Mouse (Mus musculus) layer of hippocampus, adult 2 months (tissue): Measurements from ENCODE around the gene Gm10160. TPM values are rescaled to one million over a fixed set of nuclear protein-coding genes. Genes with fewer than 3 reads are reported as not detected.
"Not testable (repeated sequence)": the region's sequence is repeated elsewhere in the genome, so short reads cannot be mapped to it uniquely, and the experiment has no call there.

Experiments
- DNase-seq, 2 experiments: peaks; one replicate each; pipeline ENCODE4 v3.0.0; 2022; ENCODE audit warnings: low spot score in 2 of 2
- H3K27ac ChIP-seq: fragments of 200-600 bp; 2 replicates; pipeline ENCODE4 v1.8.1; 2022
- H3K4me3 ChIP-seq: fragments of 200-600 bp; 2 replicates; pipeline ENCODE4 v1.8.1; 2022; ENCODE audit warnings: mild to moderate bottlenecking
- CTCF ChIP-seq: fragments of 200-600 bp; conservative IDR thresholded peaks from 2 replicates; pipeline ENCODE4 v1.8.1; 2022; ENCODE audit warnings: antibody characterized with exemption, mild to moderate bottlenecking, moderate library complexity
- total RNA-seq, 2 experiments: library from RNA; stranded (reverse); gene quantifications; 2 replicates each; pipeline ENCODE4 v1.2.3; 2021

Gm10160 gene
- total RNA-seq, 2 experiments from 2014 or later, result not detected

- no peak overlapping the region for H3K4me3 ChIP-seq
- no peak for DNase-seq
- TF ChIP-seq CTCF, result no peak
- H3K27ac ChIP-seq, result no peak overlapping the region
Observed at GRCm38 (mm10) chr7:81849633-81850032, 6.0 kb downstream of the Gm10160 start.

GRCm38 (mm10) chr7:81849214-81849613, 6.4 kb downstream of the Gm10160 start:
- TF ChIP-seq CTCF, result no peak
- Histone ChIP-seq H3K4me3 (no peak overlapping the region), H3K27ac (no peak overlapping the region)
- no peak for DNase-seq

GRCm38 (mm10) chr7:81847777-81848176, 7.8 kb downstream of the Gm10160 start:
- no peak overlapping the region for H3K4me3 ChIP-seq
- TF ChIP-seq CTCF, result no peak
- no peak for DNase-seq
- H3K27ac ChIP-seq, result no peak overlapping the region

GRCm38 (mm10) chr7:81847010-81847409, 8.6 kb downstream of the Gm10160 start:
- DNase-seq, result no peak
- Histone ChIP-seq H3K4me3 (no peak overlapping the region), H3K27ac (no peak overlapping the region)
- no peak for TF ChIP-seq CTCF

GRCm38 (mm10) chr7:81846008-81846407, 9.6 kb downstream of the Gm10160 start:
- TF ChIP-seq CTCF, result no peak

GRCm38 (mm10) chr7:81845313-81845712, 10.3 kb downstream of the Gm10160 start:
- TF ChIP-seq CTCF, result no peak

More at GRCm38 (mm10) chr7:81846008-81846407, 9.6 kb downstream of the Gm10160 start:
- no peak overlapping the region for H3K4me3 ChIP-seq
- no peak for DNase-seq
- H3K27ac ChIP-seq, result no peak overlapping the region

GRCm38 (mm10) chr7:81844801-81845200, 10.8 kb downstream of the Gm10160 start:
- Histone ChIP-seq H3K4me3 (no peak overlapping the region), H3K27ac (no peak overlapping the region)
- no peak for DNase-seq
- no peak for TF ChIP-seq CTCF

More at GRCm38 (mm10) chr7:81845313-81845712, 10.3 kb downstream of the Gm10160 start:
- Histone ChIP-seq H3K4me3 (no peak overlapping the region), H3K27ac (no peak overlapping the region)
- no peak for DNase-seq

- DNase-seq, result no peak
- Histone ChIP-seq H3K27ac (no peak overlapping the region), H3K4me3 (no peak overlapping the region)
- no peak for TF ChIP-seq CTCF
Observed at GRCm38 (mm10) chr7:81843903-81844302, 11.7 kb downstream of the Gm10160 start.

GRCm38 (mm10) chr7:81842998-81843397, 12.6 kb downstream of the Gm10160 start:
- TF ChIP-seq CTCF, result no peak
- DNase-seq, result no peak
- H3K27ac ChIP-seq, result no peak overlapping the region

GRCm38 (mm10) chr7:81842141-81842540, 13.5 kb downstream of the Gm10160 start:
- no peak for TF ChIP-seq CTCF
- no peak overlapping the region for H3K27ac ChIP-seq
- DNase-seq, result no peak
- no peak overlapping the region for H3K4me3 ChIP-seq

More at GRCm38 (mm10) chr7:81842998-81843397, 12.6 kb downstream of the Gm10160 start:
- H3K4me3 ChIP-seq, result no peak overlapping the region

GRCm38 (mm10) chr7:81841439-81841838, 14.2 kb downstream of the Gm10160 start:
- Histone ChIP-seq H3K4me3 (no peak overlapping the region), H3K27ac (peak overlapping the region; percentile 61; the same call in 1 of the 2 replicates)
- no peak for DNase-seq
- TF ChIP-seq CTCF, result no peak

- DNase-seq, result peak; percentile 24 to 40
- no peak overlapping the region for H3K4me3 ChIP-seq
- TF ChIP-seq CTCF, result no peak
- peak overlapping the region; percentile 61 for H3K27ac ChIP-seq
Observed at GRCm38 (mm10) chr7:81840661-81841181, 14.9 kb downstream of the Gm10160 start.

GRCm38 (mm10) chr7:81839746-81840145, 15.8 kb downstream of the Gm10160 start:
- TF ChIP-seq CTCF, result no peak

GRCm38 (mm10) chr7:81837771-81838170, 17.8 kb downstream of the Gm10160 start:
- DNase-seq, H3K4me3 ChIP-seq, H3K27ac ChIP-seq: not testable (repeated sequence)

More at GRCm38 (mm10) chr7:81839746-81840145, 15.8 kb downstream of the Gm10160 start:
- Histone ChIP-seq H3K4me3 (no peak overlapping the region), H3K27ac (no peak overlapping the region)
- no peak for DNase-seq

GRCm38 (mm10) chr7:81835430-81835829, 20.2 kb downstream of the Gm10160 start:
- Histone ChIP-seq H3K4me3 (no peak overlapping the region), H3K27ac (no peak overlapping the region)
- DNase-seq, result no peak
- TF ChIP-seq CTCF, result no peak
